Mouse (Mus musculus): ENCODE measurements around the gene Dop1b.

DNA sequence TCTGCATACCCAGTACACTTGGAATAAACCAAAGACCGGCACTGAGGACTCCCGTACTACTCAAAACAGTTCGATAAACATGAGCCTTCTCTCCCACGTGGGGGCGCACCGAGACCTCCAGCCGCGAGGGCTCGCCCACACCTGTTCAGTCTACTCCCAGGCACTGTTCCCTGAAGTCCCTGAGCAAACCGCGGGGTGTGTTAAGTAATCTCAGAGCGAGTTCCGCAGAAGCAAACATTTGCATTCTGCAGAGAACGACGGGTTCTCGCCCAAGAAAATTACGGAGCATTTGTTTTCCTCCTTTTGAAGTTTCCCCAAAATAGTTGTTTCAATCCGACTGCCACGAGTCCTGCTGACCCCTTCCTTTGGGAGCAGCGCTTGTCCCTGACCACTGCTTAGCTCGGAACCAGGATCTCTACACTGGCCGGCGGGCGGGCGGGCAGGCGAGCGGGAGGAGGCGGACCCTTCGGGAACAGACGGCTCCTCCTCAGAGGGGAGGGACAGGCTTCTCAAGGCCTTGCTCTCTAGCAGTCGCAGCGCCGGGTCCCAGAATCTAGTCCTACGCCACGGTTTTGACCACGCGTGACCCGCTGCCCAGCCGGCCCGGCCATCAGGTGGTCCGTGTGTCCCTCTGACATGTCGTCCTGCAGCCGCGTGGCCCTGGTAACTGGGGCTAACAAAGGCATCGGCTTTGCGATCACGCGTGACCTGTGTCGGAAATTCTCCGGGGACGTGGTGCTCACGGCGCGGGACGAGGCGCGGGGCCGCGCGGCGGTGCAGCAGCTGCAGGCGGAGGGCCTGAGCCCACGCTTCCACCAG is 28.8 kb upstream of the Dop1b start, which contains the start of gene Cbr3:
- TF ChIP-seq CTCF (IDR thresholded peaks at IDR 0.05; ENCODE audit: insufficient read depth, low read depth, low read length), result no peak; the same call in 1 of the 2 replicates
- no peak for TF ChIP-seq POLR2A (IDR thresholded peaks at IDR 0.05; ENCODE audit: insufficient read depth, low read depth, low read length)

Measured in olfactory bulb, adult 2 months (tissue).